Comparison of ENCODE assay signal across 8 mouse cellular contexts in genomic region chr4:82541894-82542510, GRCm38 (mm10).
A peak's percentile ranks its signal among the peaks of the same experiment; 100 is the strongest.
DNase-seq lines count a peak whose midpoint lies in the region; ATAC-seq lines count a peak whose summit lies in the region.

No protein-coding gene starts in this region.

- no peak overlapping the region for H3K4me2 ChIP-seq in forebrain, embryonic 11.5 days (ENCODE audit: low read depth, low read length, severe bottlenecking)

- no peak overlapping the region for H3K4me3 ChIP-seq in forebrain, embryonic 11.5 days (ENCODE audit: low read depth, low read length)

- peaks cover 10% of the 10 kb centered on the region for H3K4me1 ChIP-seq in forebrain, embryonic 11.5 days (replicated peaks; ENCODE audit: control insufficient read depth, insufficient read depth, low read length)

- WGBS in forebrain, embryonic 11.5 days, result 32% methylated on average over 7 of the region's 7 CpGs

- H3K36me3 ChIP-seq in forebrain, embryonic 11.5 days (ENCODE audit: control insufficient read depth, insufficient read depth, low read length), result no peaks in the 10 kb centered on the region

- intact Hi-C loops in heart, postnatal 25 days (cut with DNase I), result loop anchor here (2.0 to 10.0 kb wide), 3 partner anchors 405 to 1367 kb away; no protein-coding TSS in a partner anchor

- no peaks in the 10 kb centered on the region for H3K9me3 ChIP-seq in forebrain, embryonic 11.5 days (ENCODE audit: control insufficient read depth, low read length)

- no peak overlapping the region for H3K9ac ChIP-seq in forebrain, embryonic 11.5 days (ENCODE audit: low read length)

- H3K27me3 ChIP-seq in forebrain, embryonic 11.5 days (ENCODE audit: control insufficient read depth, insufficient read depth, low read length), result peaks cover 11% of the 10 kb centered on the region; the same call in 1 of the 2 replicates

- no peak overlapping the region for H3K27ac ChIP-seq in forebrain, embryonic 11.5 days (ENCODE audit: low read depth, low read length)

- peak; percentile 76 for ATAC-seq in forebrain, embryonic 11.5 days (replicated peaks; ENCODE audit: low FRiP score)

- DNase-seq in ES-CJ7 (ENCODE audit: low read depth, low spot score), result peak; percentile 91
- peak; percentile 74 for DNase-seq in brain, embryonic 18.5 days (ENCODE audit: low read depth, low spot score)
- peak; percentile 73 for DNase-seq in forebrain, embryonic 11.5 days (ENCODE audit: low spot score)
- DNase-seq in heart, postnatal 25 days (ENCODE audit: low spot score), result peak; percentile 40
- DNase-seq in kidney, postnatal 4 days, result peak; percentile 77 to 85
- peak; percentile 71 to 86 for DNase-seq in lung, adult 18-20 months
- peak; percentile 92 for DNase-seq in retina, embryonic 14.5 days (ENCODE audit: low spot score)
- no peak for DNase-seq in spleen, adult 12 weeks (ENCODE audit: low spot score)
